Mouse (Mus musculus): Measurements from ENCODE around the gene Rbpms2. TPM values are rescaled to one million over a fixed set of nuclear protein-coding genes. Genes with fewer than 3 reads are reported as not detected.

Rbpms2 gene
- total RNA-seq, 2 experiments from 2014 or later: 1.5 to 2.3 TPM

DNA sequence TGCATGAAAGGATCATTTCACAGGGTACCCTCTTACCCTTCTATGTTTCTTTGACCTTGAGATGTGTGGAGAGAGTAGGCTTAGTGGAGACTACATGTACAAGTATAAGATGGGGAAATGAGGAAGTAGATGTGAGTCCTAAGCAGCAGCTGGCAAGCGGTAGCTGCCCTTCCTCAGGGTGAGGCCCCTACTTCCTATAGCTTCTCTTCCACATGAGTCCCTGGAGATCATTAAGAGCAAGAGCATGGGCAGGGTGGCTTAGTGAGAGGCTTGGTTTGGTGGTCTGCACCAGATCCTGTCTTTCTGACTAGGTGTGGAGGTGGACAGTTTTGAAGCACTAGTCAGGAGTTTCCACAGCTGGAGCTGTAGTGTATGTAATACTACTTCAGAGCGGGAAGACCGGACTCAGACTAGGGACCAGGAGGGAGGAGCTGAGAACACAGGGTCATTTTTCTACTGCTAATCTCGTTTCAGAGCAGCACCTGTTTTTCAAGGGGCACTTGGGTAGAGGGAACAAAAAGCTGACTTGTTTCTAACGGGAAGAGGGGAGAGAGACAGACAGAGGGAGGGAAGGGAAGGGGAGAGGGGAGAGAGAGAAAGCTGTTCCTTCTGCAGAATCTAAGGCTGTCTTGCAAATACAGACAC is 63.6 kb downstream of the Rbpms2 start:
- no peak for DNase-seq (ENCODE audit: low spot score)

DNA sequence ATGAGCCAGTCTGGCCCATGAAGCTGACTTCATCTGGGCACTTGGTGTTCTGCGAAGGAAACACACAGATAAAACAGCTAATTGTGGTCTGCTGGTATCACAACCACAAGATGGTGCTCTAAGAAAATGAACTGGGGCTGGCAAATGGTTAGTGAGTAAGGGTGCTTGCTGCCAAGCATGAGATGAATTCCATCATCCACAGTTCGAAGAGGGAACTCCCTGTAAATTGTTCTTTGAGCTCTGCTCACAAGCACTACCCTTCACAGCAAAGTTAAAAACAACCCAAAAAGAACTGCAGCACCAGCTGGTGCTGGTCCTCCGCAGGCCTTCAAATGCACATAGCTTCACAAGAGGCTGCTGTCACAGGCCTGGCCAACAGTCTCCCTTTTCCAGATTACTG is 66.2 kb downstream of the Rbpms2 start:
- peak; percentile 65 for DNase-seq (ENCODE audit: low spot score)

DNA sequence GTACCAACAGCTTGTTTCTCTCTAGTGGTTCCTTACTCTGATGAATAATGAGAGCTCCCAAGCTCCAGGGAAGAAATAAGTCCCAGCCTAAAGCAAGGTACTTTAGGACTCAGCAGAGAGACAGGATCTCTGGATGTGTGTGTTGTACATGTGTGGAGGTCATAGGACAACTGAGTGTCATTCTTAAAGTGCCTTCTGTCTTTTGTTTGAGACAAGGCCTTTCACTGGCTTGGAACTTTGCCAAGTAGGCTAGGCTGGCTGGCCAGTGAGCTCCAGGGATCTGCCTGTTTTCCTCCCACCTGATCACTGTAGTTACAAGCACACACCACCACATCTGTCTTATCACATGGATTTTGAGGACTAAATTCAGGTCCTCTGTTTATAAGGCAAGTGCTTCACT is 66.9 kb downstream of the Rbpms2 start:
- DNase-seq (ENCODE audit: low spot score): no peak

DNA sequence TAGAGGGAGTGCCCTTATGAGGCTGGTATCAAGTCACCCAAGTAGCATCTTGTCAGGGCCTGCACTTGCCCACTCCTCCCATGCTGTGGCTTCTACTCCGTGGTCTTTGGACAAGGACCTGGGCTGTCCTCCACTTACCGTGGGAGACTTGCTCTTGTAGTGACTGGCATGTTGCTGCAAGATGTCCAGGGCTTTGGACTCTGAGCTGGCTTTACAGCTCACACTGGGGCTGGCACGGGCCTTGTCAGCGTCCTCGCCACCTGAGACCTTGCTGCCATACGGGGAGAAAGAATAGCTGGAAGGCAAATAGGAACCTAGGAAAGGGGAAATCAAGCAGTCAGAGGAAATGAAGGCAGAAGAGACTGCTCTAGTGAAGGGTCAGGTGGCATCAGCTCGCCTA is 67.9 kb downstream of the Rbpms2 start:
- DNase-seq (ENCODE audit: low spot score): no peak

DNA sequence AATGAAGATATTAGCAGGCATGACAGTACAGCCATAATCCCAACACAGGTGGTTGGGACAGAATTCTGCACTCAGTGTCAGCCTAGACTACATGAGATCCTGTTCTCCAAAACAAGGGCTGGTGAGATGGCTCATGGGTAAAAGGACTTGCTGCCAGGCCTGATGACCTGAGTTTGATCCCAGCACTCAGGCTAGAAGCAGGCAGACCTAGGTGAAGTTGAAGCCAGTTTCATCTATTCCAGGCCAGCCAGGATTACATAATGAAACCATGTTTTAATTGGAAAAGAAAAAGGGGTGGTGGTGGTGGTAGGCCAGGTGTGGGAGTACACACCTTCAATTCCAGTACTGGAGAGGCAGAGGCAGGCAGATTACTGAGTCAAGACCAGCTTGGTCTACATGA is 68.5 kb downstream of the Rbpms2 start:
- DNase-seq (ENCODE audit: low spot score): no peak

DNA sequence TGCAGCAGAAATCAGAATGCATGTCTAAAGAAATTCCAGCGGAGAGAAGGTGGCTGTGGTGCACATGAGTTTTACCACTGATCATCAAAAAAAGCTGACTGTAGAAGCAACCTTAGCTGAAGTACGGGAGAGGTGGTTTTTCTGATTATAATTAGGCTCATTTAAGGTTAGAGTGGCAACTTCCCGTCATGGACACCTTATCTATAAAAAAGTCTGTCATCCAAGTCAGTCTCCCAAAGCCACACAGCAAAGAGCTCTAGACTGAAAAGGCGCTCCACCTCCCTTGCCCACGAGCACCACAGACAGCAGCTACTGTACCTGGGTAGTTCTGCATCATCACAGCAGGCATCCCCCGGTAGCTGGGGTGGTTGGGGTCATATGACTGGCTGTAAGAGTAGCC is 71.1 kb downstream of the Rbpms2 start:
- DNase-seq (ENCODE audit: low spot score): no peak

DNA sequence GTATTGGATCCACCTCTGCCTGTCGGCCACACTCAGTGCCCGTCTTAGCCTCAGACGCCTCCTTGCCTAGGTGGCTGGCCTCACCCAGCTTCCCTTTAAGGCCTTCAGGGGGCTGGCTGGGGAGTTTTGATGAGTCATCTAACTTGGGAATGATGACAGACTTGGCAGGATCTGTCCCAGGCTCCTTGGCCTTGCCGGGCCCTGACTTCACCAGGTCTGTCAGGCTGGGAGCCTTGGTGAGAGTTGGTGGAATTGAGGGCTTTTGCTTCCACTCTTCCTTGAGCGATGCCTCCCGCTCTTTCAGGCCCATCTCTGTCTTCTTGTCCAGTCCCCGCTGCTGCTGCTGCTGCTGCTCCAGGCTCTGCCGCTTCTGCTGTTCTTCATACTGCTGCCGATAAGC is 72.8 kb downstream of the Rbpms2 start:
- peak; percentile 42 for DNase-seq (ENCODE audit: low spot score)

DNA sequence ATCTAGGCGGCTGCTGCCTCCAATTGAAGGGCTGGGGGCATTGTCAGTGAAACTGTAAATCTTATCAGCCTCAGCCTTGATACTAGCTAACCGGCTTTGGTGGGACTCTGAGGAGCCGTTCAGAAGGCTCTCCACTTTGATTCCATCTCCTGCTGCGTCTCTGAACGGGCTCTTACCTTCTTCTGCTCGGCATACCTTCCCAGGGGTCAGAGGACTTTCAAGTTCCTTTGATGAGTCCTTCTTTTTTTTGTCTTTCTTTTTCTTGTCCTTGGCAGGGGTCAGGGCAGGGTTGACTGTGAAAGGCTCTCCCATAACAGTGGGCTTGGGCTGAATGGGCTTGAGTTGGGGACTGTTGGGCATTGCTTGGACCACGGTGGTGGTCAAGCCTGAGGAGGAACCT is 73.8 kb downstream of the Rbpms2 start:
- DNase-seq (ENCODE audit: low spot score): no peak

DNA sequence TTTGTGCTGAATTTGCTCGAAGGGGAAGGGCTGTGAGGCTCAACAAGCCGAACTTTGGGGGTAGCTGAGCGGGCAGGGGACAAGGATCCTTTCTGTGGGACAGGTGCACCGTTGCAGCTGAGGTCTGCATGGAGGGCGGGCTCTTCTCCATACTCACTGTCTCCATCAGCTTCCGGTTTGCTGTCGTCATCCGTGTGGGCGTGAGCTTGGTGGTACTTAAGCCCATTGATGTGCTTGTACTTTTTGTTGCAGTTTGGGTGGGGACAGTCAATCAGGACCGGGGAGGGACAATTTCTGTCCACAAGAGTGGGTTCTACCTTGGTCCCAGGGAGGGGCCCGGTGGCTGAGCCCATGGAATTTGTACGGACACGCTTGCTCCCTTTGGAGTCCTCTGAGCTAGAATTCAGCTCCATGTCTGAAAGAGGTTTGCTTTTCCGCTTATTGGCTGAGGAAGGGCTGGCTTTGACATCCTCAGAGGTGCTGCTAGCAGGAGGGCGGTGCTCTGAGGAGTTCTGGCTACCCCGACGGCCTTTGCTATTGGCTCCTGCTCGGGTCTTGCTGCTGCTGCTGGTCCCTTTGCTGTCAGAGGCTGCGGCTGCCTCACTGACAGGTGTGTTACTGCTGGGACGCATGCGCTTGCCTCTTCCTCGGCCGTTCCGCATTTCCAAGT is 74.6 kb downstream of the Rbpms2 start:
- no peak for DNase-seq (ENCODE audit: low spot score)

Other genes starting within 250 kb of the Rbpms2 start
- gene Kbtbd13, start 238.0 kb upstream of the Rbpms2 start, total RNA-seq (2021): 10 to 100 TPM; 10.7 to 11.6 TPM
- gene Rasl12, start 231.1 kb upstream of the Rbpms2 start, total RNA-seq (2021): 1 to 10 TPM; 2.5 to 3.7 TPM
- gene Slc51b, start 206.7 kb upstream of the Rbpms2 start, total RNA-seq (2021): not detected
- gene Mtfmt, start 193.9 kb upstream of the Rbpms2 start, total RNA-seq (2021): 1 to 10 TPM; 4.7 to 6.5 TPM
- gene Spg21, start 168.7 kb upstream of the Rbpms2 start, total RNA-seq (2021): 1 to 10 TPM; 5.5 to 9.1 TPM
- gene Ankdd1a, start 109.5 kb upstream of the Rbpms2 start, total RNA-seq (2021): not detected
- gene Plekho2, start 49.6 kb upstream of the Rbpms2 start, total RNA-seq (2021): 1 to 10 TPM; 2.2 to 5.4 TPM
- not detected for gene Pif1, start 42.5 kb upstream of the Rbpms2 start, total RNA-seq (2021)
- gene Oaz2, start 38.4 kb downstream of the Rbpms2 start, total RNA-seq (2021): 100 to 1,000 TPM; 223 to 247 TPM
- gene Zfp609, start 197.9 kb downstream of the Rbpms2 start, total RNA-seq (2021): 10 to 100 TPM; 15.7 to 16.2 TPM

All from gastrocnemius, adult 18-20 months (tissue).